Mouse (Mus musculus) cortical plate, adult 2 months (tissue): ENCODE measurements around the gene Dctn3.
"Not testable (repeated sequence)": the region's sequence is repeated elsewhere in the genome, so short reads cannot be mapped to it uniquely, and the experiment has no call there.

Source experiments
- CTCF ChIP-seq: fragments of 200-500 bp; IDR thresholded peaks from 2 replicates; pipeline ENCODE4 v1.5.1; 2011; ENCODE audit warnings: mild to moderate bottlenecking, control low read depth, low read length; ENCODE audit not compliant: insufficient read depth; ENCODE audit errors: extremely low read depth
- POLR2A ChIP-seq: fragments of 200-500 bp; IDR thresholded peaks from 2 replicates; pipeline ENCODE4 v1.6.1; 2011; ENCODE audit warnings: mild to moderate bottlenecking, low read length, control low read depth; ENCODE audit not compliant: insufficient read depth; ENCODE audit errors: extremely low read depth

DNA sequence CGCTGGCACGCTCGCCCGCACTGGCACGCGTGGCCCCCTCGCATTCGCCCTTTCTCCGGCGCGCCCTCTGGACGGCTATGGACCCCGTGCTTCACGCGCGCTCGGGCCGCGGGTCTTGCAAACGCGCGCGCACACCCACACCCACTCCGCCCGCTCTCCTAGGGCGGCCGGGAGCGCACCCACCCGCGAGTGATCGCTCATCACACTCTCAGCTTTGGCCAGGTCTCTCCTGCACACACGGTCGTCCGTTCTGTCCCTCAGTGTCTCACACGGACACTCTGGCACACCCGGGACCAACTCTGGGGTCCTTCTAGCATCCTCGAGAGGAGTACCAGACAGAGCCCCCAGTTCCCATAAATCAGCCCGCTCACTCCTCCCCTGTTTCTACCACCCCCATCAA, 27.2 kb downstream of the Dctn3 start:
- not testable (repeated sequence) for TF ChIP-seq POLR2A, CTCF
